Mouse (Mus musculus): ENCODE data around the gene Pald1.

- TF ChIP-seq POLR2A (IDR thresholded peaks at IDR 0.05; ENCODE audit: borderline replicate concordance, extremely low read depth, insufficient read depth, insufficient read length, poor library complexity, severe bottlenecking) (no peak), CTCF (IDR thresholded peaks at IDR 0.05; ENCODE audit: borderline replicate concordance, extremely low read depth, insufficient read depth, insufficient read length) (no peak)
Observed at GRCm38 (mm10) chr10:61429043-61429442, 45.7 kb upstream of the Pald1 start.

All from brain, embryonic 14.5 days (tissue).